Mouse (Mus musculus) urinary bladder, postnatal 10 days (tissue): Measurements from ENCODE around the gene Ccdc121.
"Not testable (repeated sequence)": the region's sequence is repeated elsewhere in the genome, so short reads cannot be mapped to it uniquely, and the experiment has no call there.

ENCODE experiments used
- DNase-seq: peaks from one replicate; pipeline ENCODE4 v3.0.0; 2022; ENCODE audit warnings: low spot score

The Ccdc121 gene

DNA sequence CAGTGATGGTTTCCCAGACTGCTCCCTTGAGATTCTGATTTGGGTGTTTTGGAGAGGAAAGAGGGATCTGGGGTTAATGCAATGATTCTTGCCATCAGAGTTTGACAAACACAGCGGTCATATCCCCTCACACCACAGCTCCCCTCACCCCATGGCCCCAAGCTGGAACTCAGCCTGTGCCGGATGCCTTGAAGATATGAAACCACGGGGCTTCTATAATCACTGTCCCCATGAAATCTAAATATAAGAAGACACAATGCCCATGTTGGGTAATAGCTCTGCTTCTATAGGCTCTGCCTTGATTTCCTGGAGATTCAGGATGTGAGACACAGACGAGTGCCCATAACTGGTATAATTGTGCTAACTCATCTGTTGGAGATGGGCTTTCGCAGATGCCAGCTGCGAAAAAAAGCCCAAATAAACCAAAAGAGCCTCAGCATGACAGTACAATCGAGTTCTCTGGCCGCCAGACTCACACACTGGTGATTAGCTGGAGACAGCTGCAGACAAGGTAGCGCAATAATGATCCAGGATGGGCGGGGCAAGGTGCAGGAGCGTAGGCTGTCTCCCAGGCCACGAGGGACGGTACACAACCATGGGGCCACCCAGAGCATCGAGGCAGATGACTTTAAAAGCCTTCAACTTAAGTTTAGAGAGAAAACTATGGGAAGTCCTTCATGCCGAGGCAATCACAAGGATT lies 1.3 kb upstream of the Ccdc121 start:
- DNase-seq = no peak

DNA sequence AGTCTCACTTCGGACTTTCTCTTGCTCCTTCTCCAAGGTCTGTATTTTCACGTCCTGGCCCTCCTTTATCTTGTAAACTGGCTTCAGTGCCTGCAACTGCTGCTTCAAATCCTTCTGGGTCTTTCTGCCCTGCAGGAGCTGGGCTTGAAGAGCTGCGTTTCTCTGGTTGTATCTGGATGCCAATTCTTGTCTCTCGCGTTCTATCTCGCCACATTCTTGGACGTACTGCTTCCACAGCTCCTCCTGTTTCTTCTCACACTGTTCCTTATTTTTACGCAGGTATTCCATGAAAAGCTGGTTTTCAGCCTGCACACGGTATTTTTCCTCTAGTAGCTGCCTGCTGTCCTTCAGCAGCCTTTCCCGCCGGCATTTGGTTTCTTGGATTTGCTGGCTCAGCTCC lies 396 bp downstream of the Ccdc121 start:
- DNase-seq = not testable (repeated sequence)

GRCm38 (mm10) chr1:181505367-181505766 lies 5.9 kb downstream of the Ccdc121 start:
- no peak for DNase-seq

- no peak for DNase-seq
Observed at GRCm38 (mm10) chr1:181503471-181503870, 7.8 kb downstream of the Ccdc121 start.

GRCm38 (mm10) chr1:181484696-181485095 lies 26.6 kb downstream of the Ccdc121 start:
- no peak for DNase-seq

- no peak for DNase-seq
Observed at GRCm38 (mm10) chr1:181476557-181476956, 34.7 kb downstream of the Ccdc121 start.

DNA sequence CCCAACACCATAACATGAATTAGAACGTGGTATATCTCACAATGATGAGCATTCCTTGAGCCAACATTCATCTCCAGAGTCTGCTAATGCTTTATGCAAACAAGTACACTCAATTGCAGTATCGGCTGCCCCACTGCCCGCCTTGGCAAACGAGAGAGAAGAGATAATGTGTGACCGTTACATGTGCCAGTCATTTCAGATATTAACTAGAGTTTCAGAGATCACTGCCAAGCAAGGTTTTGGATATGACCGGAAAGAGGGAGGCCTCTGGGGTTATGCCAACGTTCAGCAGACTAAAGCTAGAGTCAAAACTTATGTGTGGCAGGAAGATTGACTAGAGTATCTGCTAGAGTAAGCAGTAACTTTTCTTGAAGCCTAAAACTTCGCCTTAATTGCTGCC lies 35.1 kb downstream of the Ccdc121 start:
- no peak for DNase-seq

- no peak for DNase-seq
Observed at GRCm38 (mm10) chr1:181469415-181469814, 41.8 kb downstream of the Ccdc121 start.

- DNase-seq = no peak
Observed at GRCm38 (mm10) chr1:181467321-181467670, 44.0 kb downstream of the Ccdc121 start.

- no peak for DNase-seq
Observed at GRCm38 (mm10) chr1:181466601-181467320, 44.5 kb downstream of the Ccdc121 start.

- DNase-seq = no peak
Observed at GRCm38 (mm10) chr1:181466040-181466439, 45.2 kb downstream of the Ccdc121 start.

DNA sequence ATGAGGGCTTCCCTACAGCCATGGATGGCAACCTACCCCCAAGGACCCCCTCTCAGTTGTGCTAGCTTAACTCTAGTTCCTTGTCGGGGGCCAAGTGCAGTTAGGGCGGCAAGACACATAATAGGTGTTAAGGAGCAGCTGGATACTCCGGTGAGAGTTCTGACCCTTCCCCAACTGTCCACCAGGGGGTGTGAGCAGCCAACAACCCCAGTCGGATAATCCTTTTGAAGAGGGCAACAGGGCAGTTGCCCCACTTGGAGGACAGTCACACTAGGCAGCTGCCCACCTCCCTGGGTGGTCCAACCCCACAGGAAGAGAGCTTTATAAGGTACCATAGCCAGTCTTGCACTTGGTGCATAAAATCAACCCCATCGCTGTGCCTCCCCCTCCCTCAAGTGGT lies 46.2 kb downstream of the Ccdc121 start:
- no peak for DNase-seq

DNA sequence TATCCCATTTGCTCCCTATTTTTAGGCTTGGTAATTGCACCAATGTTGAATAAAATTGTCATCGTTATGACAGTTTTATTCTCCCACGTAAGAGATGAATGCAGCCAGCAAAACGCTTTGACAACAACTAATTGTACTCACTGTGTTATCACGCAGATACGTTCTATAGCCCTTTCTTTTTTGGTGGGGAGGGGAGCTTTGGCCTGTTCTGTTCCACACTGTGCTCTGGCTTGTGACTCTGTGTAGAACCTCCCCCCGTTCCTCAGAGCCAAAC lies 48.4 kb downstream of the Ccdc121 start:
- DNase-seq = no peak

DNA sequence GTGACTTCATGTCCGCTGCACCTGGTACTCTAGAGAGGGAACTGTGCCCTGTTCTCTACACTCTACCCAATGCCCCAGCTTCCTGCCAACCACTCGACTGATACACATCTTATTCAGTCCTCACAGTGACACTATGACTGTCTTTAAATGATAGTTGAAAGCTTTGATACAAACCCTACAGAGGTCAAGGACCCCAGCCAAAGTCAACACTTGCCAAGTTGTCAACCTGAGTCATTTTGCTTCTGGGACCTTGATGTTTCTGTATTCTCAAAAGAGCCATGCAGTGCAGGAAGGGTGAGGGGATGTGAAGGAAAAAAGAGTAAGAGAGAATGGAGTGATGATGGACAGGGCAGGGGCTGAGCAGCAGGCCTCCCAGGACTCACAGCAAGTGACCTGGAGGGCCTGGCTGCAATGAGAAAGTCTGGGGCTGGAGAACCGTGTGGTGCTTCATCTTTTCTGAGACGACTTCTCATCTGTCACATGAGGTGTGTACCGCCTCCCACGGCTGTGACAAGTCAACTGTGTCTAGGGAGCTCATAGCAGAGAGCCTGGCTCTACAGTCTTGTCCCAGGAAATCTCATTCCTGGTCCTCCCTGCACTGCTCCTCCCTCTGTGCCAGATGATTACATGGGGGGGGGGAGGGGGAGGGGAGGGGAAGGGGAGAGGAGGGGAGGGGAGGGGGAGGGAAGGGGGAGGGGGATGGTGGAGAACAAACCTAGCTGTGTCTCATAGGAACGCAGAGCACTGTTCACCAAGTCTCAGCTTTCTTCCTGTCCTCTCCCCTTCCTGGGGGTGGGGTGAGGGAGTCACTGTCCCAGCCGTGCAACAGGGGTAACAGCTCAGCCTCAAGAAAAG lies 49.0 kb downstream of the Ccdc121 start:
- DNase-seq = no peak

DNA sequence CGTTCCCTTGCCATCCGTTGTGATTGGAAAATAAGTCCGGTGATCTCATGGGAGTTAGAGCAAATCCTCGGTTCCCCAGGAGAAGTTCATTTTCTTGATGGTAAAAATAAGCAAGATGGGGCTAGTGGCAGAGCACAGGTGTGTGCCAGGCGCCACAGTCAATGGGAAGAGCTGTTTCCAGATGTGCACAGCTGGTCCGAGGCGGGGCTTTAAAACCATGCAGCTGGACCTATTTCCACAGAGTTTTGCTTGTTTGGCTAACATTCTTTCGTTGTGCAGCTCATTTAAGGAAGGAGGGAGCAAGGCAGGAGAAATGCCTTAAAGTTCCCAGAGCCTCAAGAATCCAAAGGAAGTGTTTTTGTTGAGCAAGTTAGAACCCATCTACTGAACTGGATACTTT lies 49.8 kb downstream of the Ccdc121 start:
- DNase-seq = no peak

GRCm38 (mm10) chr1:181460283-181460682 lies 51.0 kb downstream of the Ccdc121 start:
- no peak for DNase-seq
